Mouse (Mus musculus) lung, embryonic 16.5 days (tissue): Measurements from ENCODE around the gene Prc1. TPM values are rescaled to one million over a fixed set of nuclear protein-coding genes. Genes with fewer than 3 reads are reported as not detected.

Source experiments
- ATAC-seq: fragments of 200-750 bp; cut with Nextera tagmentation; 2 replicates; pipeline ENCODE4 v1.8.0; 2017; ENCODE audit warnings: low read depth, mild to moderate bottlenecking, moderate library complexity
- H3K27ac ChIP-seq: fragments of 300-500 bp; sonication (generic); 2 replicates; pipeline ENCODE4 v1.5.1; 2014; ENCODE audit warnings: mild to moderate bottlenecking, control low read depth, low read length
- H3K27me3 ChIP-seq: fragments of 300-500 bp; sonication (generic); 2 replicates; pipeline ENCODE4 v1.6.1; 2014; ENCODE audit warnings: low read depth, low read length, mixed read lengths; ENCODE audit not compliant: control insufficient read depth, insufficient read depth
- H3K36me3 ChIP-seq: fragments of 300-500 bp; sonication (generic); 2 replicates; pipeline ENCODE4 v1.6.1; 2014; ENCODE audit warnings: low read length; ENCODE audit not compliant: control insufficient read depth, insufficient read depth
- H3K4me1 ChIP-seq: fragments of 300-500 bp; sonication (generic); replicated peaks from 2 replicates; pipeline ENCODE4 v1.6.1; 2014; ENCODE audit warnings: low read length, mixed read lengths; ENCODE audit not compliant: control insufficient read depth, insufficient read depth
- H3K4me2 ChIP-seq: fragments of 300-500 bp; sonication (generic); 2 replicates; pipeline ENCODE4 v1.6.1; 2014; ENCODE audit warnings: low read depth, low read length, control low read depth
- H3K4me3 ChIP-seq: fragments of 300-500 bp; sonication (generic); 2 replicates; pipeline ENCODE4 v1.5.1; 2014; ENCODE audit warnings: mild to moderate bottlenecking, low read length, control low read depth
- H3K9ac ChIP-seq: fragments of 300-500 bp; sonication (generic); 2 replicates; pipeline ENCODE4 v1.6.1; 2014; ENCODE audit warnings: low read length, control low read depth
- H3K9me3 ChIP-seq: fragments of 300-500 bp; sonication (generic); 2 replicates; pipeline ENCODE4 v1.6.1; 2016; ENCODE audit warnings: low read length; ENCODE audit not compliant: control insufficient read depth
- WGBS: fragments of 180-500 bp; shearing (Covaris S2); extraction: QIAGEN DNeasy Blood & Tissue Kit; methylation state at CpG from one replicate; pipeline ENCODE4 v1.1.7; 2014; 5-methylcytosine and 5-hydroxymethylcytosine counted together
- polyA plus RNA-seq: library from polyadenylated mRNA; unstranded; fragments of >200 nt; fragmentation: Nextera tagmentation; extraction: Ambion mirVana; gene quantifications from 2 replicates; pipeline ENCODE4 v1.2.1, GENCODE M21; 2015

Prc1 gene
- polyA plus RNA-seq, 1 experiment from 2014 or later, result 182 TPM

DNA sequence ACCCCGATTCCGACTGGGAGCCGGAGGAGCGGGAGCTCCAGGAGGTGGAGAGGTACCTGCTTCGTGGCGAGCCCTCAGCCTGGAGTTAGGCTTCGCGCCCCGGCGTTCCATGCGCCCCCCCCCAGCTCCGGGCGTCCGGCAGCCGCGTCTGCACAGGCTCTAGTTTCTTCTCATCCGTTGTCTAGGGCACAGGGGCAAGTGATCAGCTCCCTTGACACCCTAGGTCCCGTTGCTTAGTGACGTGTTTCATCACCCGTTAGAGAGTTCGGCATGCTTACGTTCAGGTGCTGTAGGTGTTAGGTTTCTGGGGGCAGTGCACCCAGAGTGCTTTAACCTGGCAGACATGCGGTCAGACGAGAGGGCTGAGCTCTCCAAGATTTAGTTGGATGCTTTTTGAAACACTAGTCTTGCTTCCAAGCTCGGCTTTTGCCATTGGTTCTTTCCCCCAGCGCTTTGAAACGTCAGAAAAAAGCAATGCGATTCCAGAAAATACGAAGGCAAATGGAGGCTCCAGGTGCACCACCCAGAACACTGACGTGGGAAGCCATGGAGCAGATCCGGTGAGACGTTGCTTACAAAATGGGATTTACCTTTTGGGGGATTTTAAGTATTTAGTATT, 32.8 kb upstream of the Prc1 start:
- ATAC-seq, result peak; percentile 62
- 1% methylated on average over 32 of the region's 32 CpGs for WGBS
- H3K9me3 ChIP-seq, result no peaks in the 10 kb centered on the region

DNA sequence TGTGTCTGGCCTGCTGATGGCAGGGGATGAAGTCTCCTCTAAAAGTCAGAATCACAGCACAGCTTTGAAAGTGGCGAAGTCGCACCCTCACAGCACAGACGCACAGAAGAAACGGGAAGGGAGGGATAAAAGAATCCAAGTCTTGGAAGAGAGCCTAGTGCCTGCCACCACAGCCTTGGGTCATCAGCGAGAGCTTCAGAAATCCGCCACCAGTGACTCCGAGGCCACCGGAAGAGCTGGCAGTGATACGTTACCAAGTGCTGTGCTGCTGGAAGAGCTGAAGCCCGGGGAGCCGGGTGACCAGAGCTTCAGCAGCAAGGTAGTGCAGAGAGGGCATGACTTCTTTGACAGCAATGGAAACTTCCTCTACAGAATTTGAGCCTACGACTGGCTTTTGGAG, 29.6 kb upstream of the Prc1 start:
- peaks cover 27% of the 10 kb centered on the region for H3K36me3 ChIP-seq
- H3K9ac ChIP-seq, result no peak overlapping the region
- no peaks in the 10 kb centered on the region for H3K9me3 ChIP-seq
- 85% methylated on average over 12 of the region's 12 CpGs for WGBS
- no peak overlapping the region for H3K27ac ChIP-seq
- H3K4me2 ChIP-seq, result no peak overlapping the region
- H3K27me3 ChIP-seq, result no peaks in the 10 kb centered on the region
- no peak overlapping the region for H3K4me3 ChIP-seq
- no peak for ATAC-seq
- peaks cover 16% of the 10 kb centered on the region for H3K4me1 ChIP-seq

More for the DNA sequence above, 32.8 kb upstream of the Prc1 start:
- Histone ChIP-seq H3K4me1 (peaks cover 11% of the 10 kb centered on the region), H3K4me2 (peak overlapping the region; percentile 82), H3K27ac (peak overlapping the region; percentile 55), H3K4me3 (peak overlapping the region; percentile 81), H3K27me3 (no peaks in the 10 kb centered on the region), H3K9ac (peak overlapping the region; percentile 81), H3K36me3 (peaks cover 21% of the 10 kb centered on the region)

GRCm38 (mm10) chr7:80267764-80268163, 26.5 kb upstream of the Prc1 start:
- no peak overlapping the region for H3K4me3 ChIP-seq
- peaks cover 16% of the 10 kb centered on the region for H3K4me1 ChIP-seq
- H3K27me3 ChIP-seq, result no peaks in the 10 kb centered on the region
- WGBS, result 61% methylated on average over 1 of the region's 1 CpGs
- no peaks in the 10 kb centered on the region for H3K9me3 ChIP-seq
- no peak for ATAC-seq
- H3K27ac ChIP-seq, result no peak overlapping the region
- H3K4me2 ChIP-seq, result no peak overlapping the region
- peaks cover 27% of the 10 kb centered on the region for H3K36me3 ChIP-seq
- H3K9ac ChIP-seq, result no peak overlapping the region

DNA sequence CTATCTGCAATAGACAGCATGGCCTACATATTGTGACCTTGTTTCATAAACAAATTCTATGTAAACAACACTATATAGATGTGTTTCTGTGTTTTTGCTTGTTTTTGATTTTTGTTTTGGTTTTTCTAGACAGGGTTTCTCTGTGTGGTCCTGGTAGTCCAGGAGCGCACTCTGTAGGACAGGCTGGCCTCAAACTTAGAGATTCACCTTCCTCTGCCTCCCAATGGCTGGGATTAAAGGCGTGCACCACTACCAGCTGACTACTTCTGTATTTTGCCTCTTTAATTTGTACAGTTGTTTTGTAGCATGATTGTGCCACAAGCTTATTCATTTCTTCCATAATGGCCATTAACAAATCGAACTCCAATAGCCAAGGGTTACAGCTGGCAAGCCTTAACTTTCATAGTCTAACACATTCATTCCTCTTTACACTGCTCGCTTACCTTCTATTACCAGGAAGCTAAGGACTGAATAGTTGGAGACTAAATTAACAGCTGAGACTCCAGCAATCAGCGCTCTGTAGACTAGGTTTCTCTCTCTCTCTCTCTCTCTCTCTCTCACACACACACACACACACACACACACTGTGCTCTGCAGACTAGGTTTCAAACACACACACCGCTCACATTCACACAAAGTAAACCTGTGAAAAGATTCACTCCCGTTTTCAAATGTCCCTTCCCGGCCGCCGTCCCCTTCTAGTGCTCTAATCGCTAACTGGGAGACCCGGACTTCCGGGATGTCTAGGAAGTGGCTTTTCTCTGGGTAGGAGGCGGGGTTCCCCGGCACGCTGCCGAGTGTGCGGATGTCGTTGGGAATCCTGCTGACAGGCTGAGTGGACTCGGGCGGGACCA, 25.1 kb upstream of the Prc1 start, which contains the start of gene Vps33b:
TSS of gene Vps33b (plus strand) at position 753 of the 854 bp plus-strand sequence.
- Histone ChIP-seq H3K4me2 (peak within 1 kb of the TSS; percentile 93), H3K36me3 (peaks cover 29% of the 10 kb centered on the region), H3K4me1 (peaks cover 16% of the 10 kb centered on the region), H3K27me3 (no peaks in the 10 kb centered on the region), H3K4me3 (peak within 1 kb of the TSS; percentile 76), H3K9ac (peak within 1 kb of the TSS; percentile 77), H3K9me3 (no peaks in the 10 kb centered on the region), H3K27ac (peak within 1 kb of the TSS; percentile 32)
- WGBS, result 4% methylated on average over 21 of the region's 21 CpGs
- ATAC-seq, result peak; percentile 93

GRCm38 (mm10) chr7:80269751-80270255, 24.4 kb upstream of the Prc1 start:
- WGBS, result 1% methylated on average over 23 of the region's 23 CpGs
- Histone ChIP-seq H3K27ac (peak overlapping the region; percentile 32; the same call in 1 of the 2 replicates), H3K9me3 (peaks cover 5% of the 10 kb centered on the region)

GRCm38 (mm10) chr7:80273456-80273855, 20.8 kb upstream of the Prc1 start:
- Histone ChIP-seq H3K27ac (no peak overlapping the region), H3K9ac (no peak overlapping the region), H3K36me3 (peaks cover 29% of the 10 kb centered on the region), H3K27me3 (no peaks in the 10 kb centered on the region), H3K4me3 (no peak overlapping the region), H3K4me1 (peaks cover 15% of the 10 kb centered on the region), H3K9me3 (peaks cover 10% of the 10 kb centered on the region), H3K4me2 (no peak overlapping the region)
- ATAC-seq, result no peak
- 92% methylated on average over 2 of the region's 2 CpGs for WGBS

More at GRCm38 (mm10) chr7:80269751-80270255, 24.4 kb upstream of the Prc1 start:
- Histone ChIP-seq H3K27me3 (no peaks in the 10 kb centered on the region), H3K36me3 (peaks cover 29% of the 10 kb centered on the region), H3K4me1 (peaks cover 16% of the 10 kb centered on the region), H3K4me3 (peak overlapping the region; percentile 76), H3K9ac (peak overlapping the region; percentile 77), H3K4me2 (peak overlapping the region; percentile 93)
- ATAC-seq, result peak; percentile 68

DNA sequence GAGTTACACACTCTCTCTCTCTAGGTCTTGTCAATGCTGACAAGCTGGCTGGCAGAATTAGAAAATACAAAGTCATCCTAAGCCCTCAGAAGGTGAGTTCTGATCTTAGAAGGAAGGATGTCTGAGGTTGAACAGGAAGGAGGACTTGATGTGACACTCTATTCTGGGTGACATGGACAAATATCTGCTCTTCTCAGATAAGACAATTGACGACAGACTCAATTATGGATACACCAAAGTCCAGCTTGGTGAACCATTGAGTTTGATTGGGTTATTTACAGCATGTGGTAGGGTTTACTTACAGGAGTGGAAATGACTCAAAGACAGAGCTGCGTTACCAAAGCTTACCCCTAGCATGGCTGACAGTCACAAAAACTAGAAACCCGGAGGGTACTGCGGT, 17.9 kb upstream of the Prc1 start:
- no peak overlapping the region for H3K9ac ChIP-seq
- ATAC-seq, result no peak

GRCm38 (mm10) chr7:80280032-80280431, 14.2 kb upstream of the Prc1 start:
- Histone ChIP-seq H3K9me3 (peaks cover 2% of the 10 kb centered on the region), H3K9ac (no peak overlapping the region), H3K4me1 (no peaks in the 10 kb centered on the region), H3K27me3 (no peaks in the 10 kb centered on the region), H3K4me2 (no peak overlapping the region), H3K4me3 (no peak overlapping the region), H3K27ac (no peak overlapping the region), H3K36me3 (peaks cover 21% of the 10 kb centered on the region)
- no peak for ATAC-seq
- 80% methylated on average over 10 of the region's 10 CpGs for WGBS

More for the DNA sequence above, 17.9 kb upstream of the Prc1 start:
- H3K4me3 ChIP-seq, result no peak overlapping the region
- H3K9me3 ChIP-seq, result peaks cover 10% of the 10 kb centered on the region
- H3K4me2 ChIP-seq, result no peak overlapping the region
- H3K27me3 ChIP-seq, result no peaks in the 10 kb centered on the region
- H3K4me1 ChIP-seq, result no peaks in the 10 kb centered on the region
- H3K27ac ChIP-seq, result no peak overlapping the region
- peaks cover 29% of the 10 kb centered on the region for H3K36me3 ChIP-seq
- 94% methylated on average over 4 of the region's 4 CpGs for WGBS

DNA sequence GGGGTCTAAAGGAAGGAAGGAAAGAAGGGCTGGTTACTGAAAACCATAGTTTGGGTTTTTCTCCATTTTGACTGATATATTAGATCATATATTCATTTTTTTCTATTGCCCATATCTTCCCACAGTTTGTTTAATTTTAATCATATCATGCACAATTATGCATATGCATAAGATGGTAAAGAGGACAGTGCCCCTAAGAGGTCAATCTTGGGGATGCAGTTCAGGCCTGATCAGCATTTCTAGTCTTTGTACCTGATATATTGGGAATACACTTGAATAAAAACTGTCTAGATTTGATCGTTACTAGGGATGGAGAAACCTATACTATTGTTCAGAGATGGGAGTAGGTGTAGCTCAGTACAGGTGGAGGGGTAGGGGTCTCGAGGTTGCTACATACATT, 13.3 kb upstream of the Prc1 start:
- H3K27ac ChIP-seq, result no peak overlapping the region
- H3K4me3 ChIP-seq, result no peak overlapping the region
- no peaks in the 10 kb centered on the region for H3K4me1 ChIP-seq
- no peaks in the 10 kb centered on the region for H3K9me3 ChIP-seq
- no peaks in the 10 kb centered on the region for H3K27me3 ChIP-seq
- WGBS, result 79% methylated on average over 2 of the region's 2 CpGs
- no peak overlapping the region for H3K9ac ChIP-seq
- H3K4me2 ChIP-seq, result no peak overlapping the region
- peaks cover 23% of the 10 kb centered on the region for H3K36me3 ChIP-seq
- ATAC-seq, result no peak
